Mouse (Mus musculus) ovary, postnatal 14 days (tissue): ENCODE results near the gene Crebrf.
A peak's percentile ranks its signal among the peaks of the same experiment; 100 is the strongest.

Source experiments
- DNase-seq: peaks from one replicate; pipeline ENCODE4 v3.0.0; 2022; ENCODE audit warnings: low spot score

Gene Crebrf

DNA sequence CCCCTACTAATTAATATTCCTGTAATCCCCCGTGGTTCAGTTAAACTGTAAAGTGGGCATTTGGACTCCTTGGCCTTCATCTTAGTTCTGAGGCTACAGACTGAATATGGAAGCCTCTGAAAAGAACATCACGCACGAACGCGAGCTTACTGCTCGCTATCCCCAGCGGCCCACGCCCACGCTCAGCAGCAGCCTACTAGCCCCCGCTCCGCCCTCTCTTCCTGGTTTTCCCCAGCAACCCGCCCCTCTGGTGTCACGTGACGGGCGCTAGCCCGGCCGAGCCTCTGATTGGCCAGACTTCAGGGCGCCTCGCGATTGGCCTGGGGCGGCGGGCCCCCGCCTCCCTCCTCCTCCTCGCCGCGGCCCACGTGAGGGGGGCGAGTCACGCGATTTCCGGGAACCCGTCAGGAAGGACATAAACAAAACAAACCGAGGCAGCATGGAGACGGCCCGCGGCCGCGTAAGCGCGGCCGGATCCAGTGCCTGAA is at the start of gene Crebrf:
Gene Crebrf (plus strand): TSS at position 380 of the 488 bp plus-strand sequence.
- peak; percentile 96 for DNase-seq

DNA sequence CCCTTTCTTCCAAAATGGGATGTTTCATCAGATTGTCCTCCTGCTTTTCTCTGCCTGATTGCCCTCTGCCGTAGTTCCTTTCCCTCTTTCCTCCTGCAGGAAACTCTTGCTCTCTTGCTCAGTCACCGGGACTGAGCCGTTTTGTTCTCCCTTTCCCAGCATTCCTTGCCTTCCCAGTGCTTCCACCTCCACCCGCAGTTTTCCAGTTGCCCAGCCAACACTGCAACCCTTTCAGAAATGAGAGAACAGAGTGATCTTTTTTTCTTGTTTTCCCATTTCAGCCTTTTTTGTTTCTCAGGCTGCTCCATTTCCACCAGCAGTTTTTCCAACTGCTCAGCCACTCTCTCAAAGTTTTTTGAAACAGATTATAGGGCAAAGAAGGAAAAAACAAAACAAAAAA is 44.2 kb upstream of the Crebrf start:
- DNase-seq, result no peak

DNA sequence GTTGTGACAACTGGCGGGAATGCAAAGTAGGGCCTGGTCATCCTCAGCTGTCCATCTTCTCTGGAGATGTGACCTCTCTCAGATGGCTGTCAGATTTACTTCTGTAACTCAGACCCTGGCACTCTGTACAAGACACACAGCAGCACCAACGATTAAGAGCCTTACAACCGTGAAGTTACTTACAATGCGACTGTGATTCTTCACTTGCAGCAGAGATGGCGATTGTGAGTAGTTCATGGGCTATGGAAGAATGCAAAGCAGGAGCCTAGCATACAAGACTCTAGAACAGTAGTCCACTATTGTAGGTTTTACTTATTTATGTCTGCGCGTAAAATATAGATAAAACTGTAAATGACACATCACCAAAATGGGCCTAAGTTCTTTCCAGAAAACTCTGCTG is 39.6 kb upstream of the Crebrf start:
- no peak for DNase-seq

GRCm38 (mm10) chr17:26676252-26676615 is 39.2 kb upstream of the Crebrf start:
- peak; percentile 79 for DNase-seq

DNA sequence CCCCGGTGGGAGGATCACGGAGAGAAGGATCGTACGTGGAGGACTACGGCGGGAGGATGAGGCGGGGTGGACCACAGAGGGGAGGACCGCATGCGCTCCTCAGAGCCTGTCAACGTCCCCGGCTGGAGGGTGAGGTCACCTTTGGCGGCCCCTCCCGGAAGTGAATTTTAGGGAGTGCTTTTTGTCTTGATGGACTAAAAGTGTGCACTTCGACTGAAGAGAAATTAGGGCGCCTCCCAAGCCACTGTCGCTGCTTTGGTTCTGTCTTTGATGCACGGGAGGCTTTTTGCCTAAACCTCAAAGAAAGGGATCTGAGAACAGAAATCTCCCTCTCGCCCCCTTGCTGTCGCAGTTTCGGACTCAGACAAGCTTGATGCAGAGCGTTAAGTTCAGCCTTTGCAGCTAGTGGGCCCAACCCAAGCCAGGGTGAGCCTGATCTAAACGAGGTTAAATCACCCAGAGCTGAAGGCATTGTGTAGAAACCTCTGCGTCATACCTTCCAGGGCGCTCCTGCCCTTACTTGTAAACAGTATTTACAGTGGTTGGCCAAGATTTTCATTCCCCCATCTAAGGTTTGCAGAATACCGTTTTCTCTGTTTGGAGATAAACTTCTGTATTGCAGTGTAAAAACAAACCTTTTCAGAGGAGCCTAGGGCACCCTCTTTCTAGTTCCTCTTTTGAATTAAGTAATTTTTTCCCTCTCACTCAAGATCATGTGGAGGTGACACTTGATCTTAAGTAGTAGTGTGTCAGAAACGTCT is 38.7 kb upstream of the Crebrf start:
- DNase-seq, result peak; percentile 62

- DNase-seq, result no peak
Measured at GRCm38 (mm10) chr17:26677711-26678637, 37.5 kb upstream of the Crebrf start.

DNA sequence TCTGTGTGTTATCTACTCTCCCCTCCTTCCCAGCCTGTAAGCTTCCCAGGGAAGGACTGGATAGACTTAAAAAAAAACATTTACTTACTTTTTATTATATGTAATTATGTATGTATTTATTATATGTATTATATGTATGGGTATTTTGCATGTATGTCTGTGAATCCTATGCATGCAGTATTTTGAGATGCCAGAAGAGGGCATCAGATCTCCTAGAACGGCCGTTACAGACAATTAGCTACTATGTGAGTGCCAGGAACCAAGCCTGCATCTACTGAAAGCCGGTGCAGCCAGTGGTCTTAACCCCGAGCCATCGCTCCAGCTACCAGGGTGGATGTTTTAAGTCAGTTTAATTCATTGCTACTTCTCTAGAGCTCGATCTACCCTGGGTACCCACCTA is 34.2 kb upstream of the Crebrf start:
- DNase-seq, result no peak

GRCm38 (mm10) chr17:26686334-26687000 is 29.0 kb upstream of the Crebrf start:
- no peak for DNase-seq

DNA sequence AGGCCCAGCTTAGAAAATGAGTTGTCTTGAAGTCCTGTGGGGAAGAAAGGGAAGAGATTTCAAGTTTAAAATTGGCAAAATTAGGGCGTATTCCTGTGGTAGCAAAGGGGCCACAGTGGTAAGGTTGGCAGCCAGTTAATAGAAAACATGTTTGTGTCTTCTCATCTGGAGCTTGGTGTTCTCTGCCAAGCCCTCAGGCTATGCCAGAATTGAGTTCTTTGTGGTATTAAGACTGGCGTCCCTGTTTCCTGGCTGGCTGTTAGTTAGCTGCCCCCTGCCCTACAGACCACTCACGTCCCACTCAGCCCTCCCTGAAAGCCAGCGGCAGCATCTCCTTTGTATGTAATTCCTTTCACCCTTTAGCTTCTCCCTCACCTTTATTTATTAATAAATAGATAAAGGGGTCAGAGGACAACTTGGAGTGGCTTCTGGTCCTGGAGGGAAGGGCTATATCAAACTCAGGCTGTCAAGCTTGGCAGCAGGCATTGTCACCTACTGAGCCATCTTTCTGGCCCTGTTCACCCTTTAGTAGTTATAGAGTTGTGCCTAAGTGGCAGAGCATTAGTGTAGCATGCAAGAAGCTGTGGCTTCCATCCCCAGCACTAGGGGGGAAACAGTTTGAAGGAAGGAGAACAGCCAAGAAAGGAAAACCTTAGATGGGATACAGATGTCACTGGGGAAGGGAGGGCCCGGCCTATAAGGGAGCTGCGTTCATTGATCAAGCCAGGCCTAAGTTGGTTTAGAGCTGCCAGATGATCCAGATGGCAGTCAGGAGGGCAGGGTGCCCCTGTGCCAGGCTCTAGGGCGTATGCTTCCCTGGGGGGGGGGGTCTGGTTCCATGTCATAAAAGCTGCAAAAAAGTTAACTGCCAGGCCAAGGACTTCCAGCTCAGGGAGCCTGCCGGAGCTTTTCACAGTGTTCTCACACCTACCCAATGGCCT is 26.4 kb upstream of the Crebrf start:
- no peak for DNase-seq

DNA sequence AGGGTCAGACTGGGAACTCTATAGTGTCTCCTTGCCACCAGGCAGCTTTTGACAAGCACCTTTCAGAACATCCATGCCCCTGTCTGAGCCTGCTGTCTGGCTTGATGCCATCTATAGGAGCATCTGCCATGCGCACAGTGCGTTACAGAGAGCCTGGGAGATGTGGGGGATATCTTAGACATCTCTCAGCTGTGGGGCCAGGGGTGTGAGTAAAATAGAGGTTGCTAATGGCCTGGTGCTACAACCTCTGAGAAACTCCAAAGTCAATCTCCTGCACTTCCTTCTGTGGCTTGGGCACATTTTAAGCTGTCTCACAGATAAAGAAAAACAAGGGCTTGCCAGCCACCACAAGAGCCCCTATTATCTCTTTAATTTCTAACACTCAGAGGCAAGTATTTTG is 25.6 kb upstream of the Crebrf start:
- DNase-seq, result no peak

DNA sequence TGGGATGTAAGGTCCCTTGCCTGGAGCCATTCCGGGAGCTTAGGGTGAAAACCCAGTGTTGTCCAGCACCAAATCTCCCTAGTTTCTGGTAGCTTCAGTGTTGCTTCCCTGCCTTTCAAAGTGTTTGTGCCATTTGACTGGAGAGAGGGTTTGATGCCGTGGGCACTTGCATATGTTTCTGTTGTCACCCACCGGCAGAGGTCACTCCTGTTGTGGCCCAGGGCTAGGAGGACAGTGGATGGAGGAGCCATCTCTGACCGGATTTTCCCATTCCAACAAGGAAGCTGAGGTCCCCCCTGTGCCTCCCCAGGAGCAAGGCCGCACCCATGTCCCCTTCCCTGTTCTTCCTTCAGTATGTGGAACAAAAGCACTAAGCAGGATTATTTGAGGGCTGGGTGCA is 25.2 kb upstream of the Crebrf start:
- no peak for DNase-seq

DNA sequence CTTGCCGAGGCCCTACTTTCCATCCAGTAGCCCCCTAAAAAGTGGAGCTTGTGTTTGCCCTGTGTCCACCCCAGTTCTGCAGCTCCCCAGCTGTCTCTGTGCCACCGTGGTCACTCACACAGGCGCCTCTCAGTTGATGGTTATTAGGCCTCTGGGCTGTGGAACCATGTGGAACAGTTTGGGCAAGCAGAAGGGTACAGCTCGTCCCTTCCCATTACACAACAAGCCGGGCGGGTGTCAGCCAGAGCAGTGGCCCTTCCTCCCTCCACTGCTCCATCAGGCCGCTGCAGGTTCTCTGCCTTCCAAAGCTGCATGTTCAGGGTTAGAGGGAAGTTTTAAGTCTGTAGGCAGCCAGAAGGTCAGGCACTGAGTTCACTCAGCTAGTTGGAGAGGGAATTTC is 24.3 kb upstream of the Crebrf start:
- DNase-seq, result no peak

GRCm38 (mm10) chr17:26693424-26693823 is 22.0 kb upstream of the Crebrf start:
- no peak for DNase-seq

DNA sequence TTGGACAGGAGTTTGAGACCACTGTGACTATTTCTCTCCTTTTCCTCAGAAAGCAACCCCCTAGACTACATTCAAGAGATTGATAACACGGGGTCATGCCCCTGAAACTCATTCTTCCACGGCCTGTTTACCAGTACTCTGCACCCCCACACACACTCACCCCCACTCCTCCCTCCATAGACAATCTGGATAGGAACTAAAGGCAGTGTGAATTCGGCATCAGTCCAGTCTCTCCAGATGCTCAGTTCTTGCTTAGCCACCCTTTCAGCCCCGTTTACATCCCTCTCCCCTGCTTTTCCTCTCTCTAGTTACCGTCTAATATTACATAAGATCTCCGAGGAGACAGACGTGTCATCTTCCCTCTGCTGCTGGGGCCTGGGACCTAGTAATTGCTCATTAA is 21.3 kb upstream of the Crebrf start:
- no peak for DNase-seq

DNA sequence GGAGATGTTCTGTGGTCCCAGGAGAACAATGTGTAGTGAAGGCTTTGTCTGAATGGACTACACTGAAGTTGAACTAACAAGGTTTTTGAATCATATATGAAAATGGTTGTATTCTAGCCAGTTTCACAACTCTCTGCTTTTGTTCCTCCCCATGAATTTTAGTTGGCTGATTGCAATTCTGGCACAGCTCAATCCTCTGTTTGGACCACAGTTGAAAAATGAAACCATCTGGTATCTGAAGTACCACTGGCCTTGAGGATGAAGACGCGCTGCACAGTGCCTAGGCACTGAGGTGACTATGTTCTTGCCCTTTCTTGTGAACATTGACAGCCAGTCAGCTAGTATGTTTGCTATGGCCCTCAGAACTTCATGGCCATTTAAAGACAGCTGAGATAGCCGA is 20.3 kb upstream of the Crebrf start:
- no peak for DNase-seq

DNA sequence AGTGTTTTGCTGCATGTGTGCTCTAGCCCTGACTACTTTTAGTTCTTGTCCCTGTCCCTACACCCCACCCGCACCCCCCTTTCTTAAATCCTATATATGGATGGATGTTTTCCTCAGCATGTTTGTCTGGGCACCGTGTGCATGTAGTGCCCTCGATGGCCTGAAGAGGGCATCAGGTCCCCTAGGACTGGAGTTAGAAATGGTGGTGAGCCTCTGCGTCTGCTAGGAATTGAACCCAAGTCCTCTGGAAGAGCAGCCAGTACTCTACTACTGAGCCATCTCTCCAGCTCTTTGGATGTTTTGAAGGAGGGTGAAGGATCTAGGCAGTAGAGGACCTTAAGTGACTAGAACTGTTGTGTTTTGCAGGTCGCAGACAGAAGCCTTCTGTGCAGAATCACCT is 16.6 kb upstream of the Crebrf start:
- no peak for DNase-seq

DNA sequence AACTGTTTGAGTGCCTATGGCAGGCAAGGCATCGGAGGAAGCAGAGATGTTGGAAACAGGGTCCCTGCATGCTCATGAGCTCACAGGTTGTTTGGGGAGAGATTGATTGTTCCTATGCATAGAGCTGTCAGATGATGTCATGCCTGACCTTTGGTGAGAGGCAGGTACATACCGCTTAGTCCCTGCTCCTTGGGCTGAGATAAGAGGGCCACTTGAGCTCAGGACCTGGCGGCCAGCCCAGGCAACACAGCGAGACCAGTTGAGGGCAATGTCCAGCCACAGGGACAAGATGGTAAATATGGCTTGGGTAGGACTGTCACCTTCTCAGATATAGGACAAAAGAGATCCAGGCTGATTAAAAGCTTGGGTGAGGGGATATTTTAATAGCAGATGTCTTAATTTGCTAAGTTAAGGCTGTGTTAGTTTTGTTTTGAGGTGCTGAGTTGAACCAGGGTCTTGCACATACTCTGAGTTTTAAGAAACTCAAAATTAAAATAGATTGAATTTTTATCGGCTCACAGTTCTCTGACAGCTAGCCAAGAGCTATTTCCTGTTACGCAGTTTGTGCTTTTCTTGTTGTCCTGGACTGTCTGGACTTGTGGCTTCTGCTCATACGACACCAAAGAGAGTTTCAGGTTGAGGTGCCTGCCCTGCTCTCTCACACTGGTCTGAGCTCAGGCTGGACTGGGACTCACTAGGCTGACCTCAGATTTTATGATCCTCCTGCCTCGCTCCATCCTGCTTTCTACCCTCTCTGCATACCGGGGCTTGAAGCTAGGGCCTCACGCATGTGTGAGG is 15.4 kb upstream of the Crebrf start:
- no peak for DNase-seq

DNA sequence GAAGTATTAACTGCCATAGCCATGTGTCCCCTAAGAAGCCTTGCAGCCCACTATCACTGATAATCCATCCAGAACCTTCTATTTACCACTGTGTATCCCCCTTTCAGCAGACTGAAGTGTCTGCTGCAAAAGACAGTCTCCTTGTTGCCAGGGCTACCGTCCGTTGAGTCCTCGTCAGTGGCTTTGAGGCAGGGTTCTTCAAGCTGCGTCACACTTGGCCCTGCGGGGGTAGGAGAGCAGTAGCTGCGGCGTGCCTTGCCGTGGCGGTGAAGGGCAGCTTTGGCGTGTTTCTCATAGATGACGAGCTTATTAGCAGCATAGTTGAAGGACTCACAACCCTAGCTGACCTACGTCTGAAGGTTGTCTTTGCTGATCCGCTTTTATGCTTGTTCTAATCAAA is 13.9 kb upstream of the Crebrf start:
- DNase-seq, result no peak

DNA sequence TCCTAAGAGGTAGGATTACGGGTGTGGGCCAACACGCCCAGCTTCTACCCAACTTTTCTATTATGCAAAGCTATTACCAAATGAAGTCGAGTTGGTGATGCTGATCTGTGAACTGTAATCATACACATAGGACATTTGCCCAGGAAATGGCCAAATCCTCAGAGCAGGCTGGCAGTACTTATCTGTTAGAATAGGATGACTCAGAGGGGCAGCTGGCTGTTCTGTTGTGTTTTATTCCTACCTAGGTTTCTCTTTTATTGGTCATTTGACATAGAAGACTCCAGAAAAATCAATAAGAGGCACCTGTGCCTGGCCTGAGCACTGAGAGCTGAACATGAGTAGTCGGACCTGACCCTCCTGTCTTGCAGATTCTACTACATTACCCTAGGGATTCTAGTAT is 12.8 kb upstream of the Crebrf start:
- DNase-seq, result no peak

DNA sequence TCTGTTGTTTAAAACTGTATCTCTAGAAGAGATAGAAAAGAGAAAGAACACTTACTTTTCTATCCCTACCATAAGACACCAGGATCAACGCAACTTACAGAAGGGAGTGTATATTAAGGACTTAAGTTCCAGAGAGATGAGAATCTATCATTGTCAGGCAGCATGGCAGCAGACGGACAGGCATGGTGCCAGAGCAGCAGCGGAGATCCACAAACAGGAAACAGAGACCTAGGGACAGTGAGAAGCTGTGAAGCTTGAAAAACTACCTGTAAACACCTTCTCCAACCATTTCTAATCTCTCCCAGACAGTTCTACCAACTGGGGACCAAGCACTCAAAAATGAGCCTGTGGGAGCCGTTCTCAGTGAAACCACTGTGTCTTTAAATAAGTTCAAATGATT is 11.8 kb upstream of the Crebrf start:
- no peak for DNase-seq
